ENCODE assay signal across 9 mouse cellular contexts in the genomic region with DNA sequence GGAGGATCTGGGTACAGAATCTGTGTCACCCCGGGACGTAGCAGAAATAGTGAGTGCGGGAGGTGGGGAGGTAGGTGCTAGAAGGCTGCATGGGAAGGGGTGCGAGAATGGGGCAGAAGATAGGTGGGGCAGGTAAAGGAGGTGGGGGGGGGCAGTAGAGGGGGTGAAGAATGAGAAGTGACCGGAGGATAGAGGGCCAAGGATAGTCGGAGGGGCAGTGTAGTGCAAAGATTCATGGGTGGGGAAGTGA. TPM values are rescaled to one million over a fixed set of nuclear protein-coding genes. Genes with fewer than 3 reads are reported as not detected.
A peak's percentile ranks its signal among the peaks of the same experiment; 100 is the strongest.
DNase-seq lines count a peak whose midpoint lies in the region; ATAC-seq and TF ChIP-seq lines count a peak whose summit lies in the region.
"Had no signal": no experiment of that assay in that cellular context is flagged by ENCODE, and none has a peak within 500 bp of the region (broad histone marks: within the 10 kb centered on the region; RNA-seq: fewer than 3 reads in every experiment).

No protein-coding gene starts in this region.

- no peaks in the 10 kb centered on the region for H3K27me3 ChIP-seq in embryonic facial prominence, embryonic 11.5 days (ENCODE audit: control insufficient read depth, insufficient read depth, low read length)
- H3K27me3 ChIP-seq in hindbrain, embryonic 15.5 days, result no peaks in the 10 kb centered on the region
- H3K27me3 ChIP-seq in midbrain, embryonic 15.5 days (replicated peaks), result no peaks in the 10 kb centered on the region

- H3K4me3 ChIP-seq in layer of hippocampus, adult 2 months, result peak overlapping the region; percentile 68
- peak overlapping the region; percentile 56 for H3K4me3 ChIP-seq in embryonic facial prominence, embryonic 11.5 days (ENCODE audit: low read depth, low read length)
- H3K4me3 ChIP-seq in hindbrain, embryonic 15.5 days, result peak overlapping the region; percentile 53
- peak overlapping the region; percentile 51 for H3K4me3 ChIP-seq in midbrain, embryonic 15.5 days

- peak overlapping the region; percentile 82; the same call in 1 of the 2 replicates for H3K27ac ChIP-seq in layer of hippocampus, adult 2 months
- no peak overlapping the region for H3K27ac ChIP-seq in embryonic facial prominence, embryonic 11.5 days (replicated peaks; ENCODE audit: low read depth, low read length)
- H3K27ac ChIP-seq in hindbrain, embryonic 15.5 days (replicated peaks), result 0 out of 2 replicates have a peak overlapping the region, but pooled peaks have one; percentile 12
- no peak overlapping the region for H3K27ac ChIP-seq in midbrain, embryonic 15.5 days

- WGBS in embryonic facial prominence, embryonic 11.5 days, result 3% methylated on average over 6 of the region's 6 CpGs
- WGBS in hindbrain, embryonic 15.5 days, result 0% methylated on average over 6 of the region's 6 CpGs
- whole genome bisulfite sequencing in midbrain, embryonic 15.5 days, result 1% methylated on average over 6 of the region's 6 CpGs

- peak overlapping the region; percentile 64 for H3K4me2 ChIP-seq in embryonic facial prominence, embryonic 11.5 days (ENCODE audit: low read depth, low read length)
- H3K4me2 ChIP-seq in hindbrain, embryonic 15.5 days, result peak overlapping the region; percentile 73
- H3K4me2 ChIP-seq in midbrain, embryonic 15.5 days, result peak overlapping the region; percentile 83

- ATAC-seq in embryonic facial prominence, embryonic 11.5 days (replicated peaks; ENCODE audit: insufficient number of reproducible peaks, low FRiP score, low TSS enrichment, low read depth), result no peak
- no peak; the same call in 1 of the 2 replicates for ATAC-seq in hindbrain, embryonic 15.5 days (ENCODE audit: low FRiP score, low read depth)
- 0 out of 2 replicates have a peak, but pooled peaks have one; percentile 1 for ATAC-seq in midbrain, embryonic 15.5 days (replicated peaks)
- ATAC-seq in cerebellum, adult (ENCODE audit: insufficient number of reproducible peaks, low FRiP score, low TSS enrichment), result no peak

- no peaks in the 10 kb centered on the region; the same call in 1 of the 2 replicates for H3K36me3 ChIP-seq in embryonic facial prominence, embryonic 11.5 days (replicated peaks; ENCODE audit: control insufficient read depth, insufficient read depth, low read depth, low read length)
- no peaks in the 10 kb centered on the region for H3K36me3 ChIP-seq in hindbrain, embryonic 15.5 days
- no peaks in the 10 kb centered on the region for H3K36me3 ChIP-seq in midbrain, embryonic 15.5 days (replicated peaks)

- no peaks in the 10 kb centered on the region for H3K9me3 ChIP-seq in embryonic facial prominence, embryonic 11.5 days (replicated peaks; ENCODE audit: control insufficient read depth, low read length)
- H3K9me3 ChIP-seq in hindbrain, embryonic 15.5 days, result no peaks in the 10 kb centered on the region
- H3K9me3 ChIP-seq in midbrain, embryonic 15.5 days, result no peaks in the 10 kb centered on the region

- TF ChIP-seq CTCF in layer of hippocampus, adult 2 months (conservative IDR thresholded peaks at IDR 0.05), result no peak

- peak overlapping the region; percentile 88 for H3K9ac ChIP-seq in embryonic facial prominence, embryonic 11.5 days (replicated peaks; ENCODE audit: low read length)
- peak overlapping the region; percentile 56 for H3K9ac ChIP-seq in hindbrain, embryonic 15.5 days
- H3K9ac ChIP-seq in midbrain, embryonic 15.5 days, result peak overlapping the region; percentile 38

- no peaks in the 10 kb centered on the region for H3K4me1 ChIP-seq in embryonic facial prominence, embryonic 11.5 days (ENCODE audit: control insufficient read depth, insufficient read depth, low read length)
- H3K4me1 ChIP-seq in hindbrain, embryonic 15.5 days (replicated peaks), result peaks cover 18% of the 10 kb centered on the region
- H3K4me1 ChIP-seq in midbrain, embryonic 15.5 days, result peaks cover 17% of the 10 kb centered on the region

- no peak for DNase-seq in layer of hippocampus, adult 2 months (ENCODE audit: low spot score in 2 of 2)
- no peak for DNase-seq in layer of hippocampus, postnatal 10 days (ENCODE audit: low spot score in 2 of 2)
- DNase-seq in embryonic facial prominence, embryonic 11.5 days (ENCODE audit: low spot score), result no peak
- no peak for DNase-seq in right cerebral cortex, adult 18-20 months
- no peak for DNase-seq in spleen, postnatal 14 days (ENCODE audit: low spot score in 2 of 2)

RNA-seq across cellular contexts. Expression of a gene that starts 0.7 kb away (rescaled TPM):
- total RNA-seq in layer of hippocampus, adult 2 months (2021), result 10 to 100 TPM; 12.2 to 15.1 TPM
- 10 to 100 TPM; 18.5 to 23.5 TPM for total RNA-seq in layer of hippocampus, postnatal 10 days (2021)
- polyA plus RNA-seq in embryonic facial prominence, embryonic 11.5 days (2014; fragmentation: Nextera tagmentation; extraction: Ambion mirVana), result 131 and 139 TPM in 2 replicates
- 39.5 and 44.1 TPM in 2 replicates for polyA plus RNA-seq in hindbrain, embryonic 15.5 days (2015; fragmentation: Nextera tagmentation; extraction: Ambion mirVana)
- 33.2 and 37.2 TPM in 2 replicates for polyA plus RNA-seq in midbrain, embryonic 15.5 days (2015; fragmentation: Nextera tagmentation; extraction: Ambion mirVana)

RNA-seq across cellular contexts. Expression of a gene that starts 17.9 kb away (rescaled TPM):
- not detected for total RNA-seq in layer of hippocampus, adult 2 months (2021)
- total RNA-seq in layer of hippocampus, postnatal 10 days (2021), result not detected
- not detected in 2 replicates for polyA plus RNA-seq in embryonic facial prominence, embryonic 11.5 days (2014; fragmentation: Nextera tagmentation; extraction: Ambion mirVana)
- polyA plus RNA-seq in hindbrain, embryonic 15.5 days (2015; fragmentation: Nextera tagmentation; extraction: Ambion mirVana), result not detected in 2 replicates
- polyA plus RNA-seq in midbrain, embryonic 15.5 days (2015; fragmentation: Nextera tagmentation; extraction: Ambion mirVana), result not detected in 2 replicates
- total RNA-seq: layer of hippocampus, postnatal 25 days had no signal

RNA-seq across cellular contexts. Expression of a gene that starts 18.5 kb away (rescaled TPM):
- not detected for total RNA-seq in layer of hippocampus, adult 2 months (2021)
- not detected for total RNA-seq in layer of hippocampus, postnatal 10 days (2021)
- not detected in 2 replicates for polyA plus RNA-seq in embryonic facial prominence, embryonic 11.5 days (2014; fragmentation: Nextera tagmentation; extraction: Ambion mirVana)
- polyA plus RNA-seq in hindbrain, embryonic 15.5 days (2015; fragmentation: Nextera tagmentation; extraction: Ambion mirVana), result not detected in 2 replicates
- not detected in 2 replicates for polyA plus RNA-seq in midbrain, embryonic 15.5 days (2015; fragmentation: Nextera tagmentation; extraction: Ambion mirVana)
- total RNA-seq: layer of hippocampus, postnatal 25 days had no signal

RNA-seq across cellular contexts. Expression of a gene that starts 30.0 kb away (rescaled TPM):
- total RNA-seq in layer of hippocampus, adult 2 months (2021), result not detected
- total RNA-seq in layer of hippocampus, postnatal 10 days (2021), result not detected
- not detected in 2 replicates for polyA plus RNA-seq in embryonic facial prominence, embryonic 11.5 days (2014; fragmentation: Nextera tagmentation; extraction: Ambion mirVana)
- not detected in 2 replicates for polyA plus RNA-seq in hindbrain, embryonic 15.5 days (2015; fragmentation: Nextera tagmentation; extraction: Ambion mirVana)
- not detected in 2 replicates for polyA plus RNA-seq in midbrain, embryonic 15.5 days (2015; fragmentation: Nextera tagmentation; extraction: Ambion mirVana)
- total RNA-seq: layer of hippocampus, postnatal 25 days had no signal

RNA-seq across cellular contexts. Expression of a gene that starts 30.0 kb away (rescaled TPM):
- total RNA-seq in layer of hippocampus, adult 2 months (2021), result not detected
- not detected for total RNA-seq in layer of hippocampus, postnatal 10 days (2021)
- not detected in 2 replicates for polyA plus RNA-seq in embryonic facial prominence, embryonic 11.5 days (2014; fragmentation: Nextera tagmentation; extraction: Ambion mirVana)
- polyA plus RNA-seq in hindbrain, embryonic 15.5 days (2015; fragmentation: Nextera tagmentation; extraction: Ambion mirVana), result not detected in 2 replicates
- polyA plus RNA-seq in midbrain, embryonic 15.5 days (2015; fragmentation: Nextera tagmentation; extraction: Ambion mirVana), result not detected in 2 replicates
- total RNA-seq: layer of hippocampus, postnatal 25 days had no signal

Comparison
In these comparisons a context has a peak if more than half of its experiments do, and no peak if none do; other contexts are left out.
1. H3K27ac ChIP-seq: peak in layer of hippocampus, adult 2 months (single experiment) and hindbrain, embryonic 15.5 days (single experiment); none in embryonic facial prominence, embryonic 11.5 days (single experiment) and midbrain, embryonic 15.5 days (single experiment).
2. H3K9ac ChIP-seq: peak in every context shown above with its lines; median percentile 88 in embryonic facial prominence, embryonic 11.5 days; 56 in hindbrain, embryonic 15.5 days; 38 in midbrain, embryonic 15.5 days.
3. Peak in every context shown above with its lines, with median percentiles within 50 percentile points of each other: H3K4me3 ChIP-seq and H3K4me2 ChIP-seq.